Mouse (Mus musculus) embryonic fibroblast, embryonic 13.5 days (primary cell): ENCODE results near the gene Twf1.

Experiments
- CTCF ChIP-seq: IDR thresholded peaks from 2 replicates; pipeline ENCODE4 v1.5.1; 2011; ENCODE audit warnings: mild to moderate bottlenecking, control low read depth, low read length, moderate library complexity, borderline replicate concordance; ENCODE audit not compliant: insufficient read depth
- POLR2A ChIP-seq: IDR thresholded peaks from 2 replicates; pipeline ENCODE4 v1.6.1; 2011; ENCODE audit warnings: low read depth, mild to moderate bottlenecking, control low read depth, low read length, moderate library complexity

DNA sequence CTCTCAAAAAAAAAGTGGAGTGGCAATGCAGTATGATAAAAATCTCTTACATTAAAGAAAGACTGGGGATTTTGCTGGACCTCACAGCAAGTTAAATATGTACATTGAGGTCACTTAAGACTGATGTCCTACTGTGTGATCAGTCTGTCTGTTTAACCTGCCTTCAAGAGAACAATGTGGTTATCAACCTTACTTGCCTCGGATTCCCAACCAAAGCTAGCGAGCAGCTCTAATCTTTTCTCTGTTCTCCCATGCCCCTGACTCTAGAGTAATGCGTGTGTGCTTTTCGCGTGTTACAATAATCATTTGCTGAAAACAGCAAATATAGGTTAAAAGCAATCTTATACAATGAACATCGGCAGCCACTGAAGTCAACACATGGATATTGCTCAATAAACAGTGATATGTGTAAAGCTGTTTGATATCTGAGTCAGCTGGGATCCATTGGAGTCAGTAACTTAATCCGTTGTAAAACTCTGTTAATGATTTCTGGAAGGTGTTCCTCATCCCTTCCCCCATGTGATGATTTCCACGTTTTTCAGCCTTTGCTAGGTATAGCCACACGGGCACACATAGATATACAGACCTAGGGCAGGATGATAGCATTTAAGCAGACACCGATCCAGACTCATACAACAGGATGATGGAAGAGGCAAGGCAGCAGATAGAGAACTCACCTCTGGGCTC is 21.1 kb downstream of the Twf1 start:
- TF ChIP-seq CTCF = no peak
- TF ChIP-seq POLR2A = no peak
